Mouse (Mus musculus): ENCODE data around the gene Aim2. TPM values are rescaled to one million over a fixed set of nuclear protein-coding genes. Genes with fewer than 3 reads are reported as not detected.

The Aim2 gene
- polyA plus RNA-seq, 1 experiment from 2014 or later: 4.6 TPM

- no peaks in the 10 kb centered on the region for H3K9me3 ChIP-seq (ENCODE audit: low read length)
- H3K4me3 ChIP-seq (ENCODE audit: low read depth, low read length): peak overlapping the region; percentile 58
- ATAC-seq (peak; percentile 9; the same call in 1 of the 2 replicates), DNase-seq (peak; percentile 35)
- no peaks in the 10 kb centered on the region for H3K36me3 ChIP-seq (replicated peaks; ENCODE audit: insufficient read depth, low read length)
- H3K27ac ChIP-seq (ENCODE audit: low read depth): 0 out of 2 replicates have a peak overlapping the region, but pooled peaks have one; percentile 3
- 0 out of 2 replicates have a peak, but pooled peaks cover 3% of the 10 kb centered on the region for H3K27me3 ChIP-seq (ENCODE audit: insufficient read depth, low read length)
- peaks cover 8% of the 10 kb centered on the region; the same call in 1 of the 2 replicates for H3K4me1 ChIP-seq (ENCODE audit: insufficient read depth)
- no peak for TF ChIP-seq CTCF (IDR thresholded peaks at IDR 0.05; ENCODE audit: low read depth)
- peak; percentile 92 for TF ChIP-seq EP300 (IDR thresholded peaks at IDR 0.05; ENCODE audit: low read depth)
- no peak overlapping the region for H3K9ac ChIP-seq (replicated peaks)
- WGBS (ENCODE audit: insufficient replicate concordance): 9% methylated on average over 4 of the region's 4 CpGs
- peak overlapping the region; percentile 69 for H3K4me2 ChIP-seq (ENCODE audit: low read depth, low read length)
These were observed 21.5 kb upstream of the Aim2 start for GRCm38 (mm10) chr1:173329185-173329584.

- Histone ChIP-seq H3K9ac (replicated peaks) (no peak overlapping the region), H3K4me3 (ENCODE audit: low read depth, low read length) (peak overlapping the region; percentile 58), H3K9me3 (ENCODE audit: low read length) (no peaks in the 10 kb centered on the region), H3K4me2 (ENCODE audit: low read depth, low read length) (peak overlapping the region; percentile 69), H3K27me3 (ENCODE audit: insufficient read depth, low read length) (no peaks in the 10 kb centered on the region), H3K36me3 (replicated peaks; ENCODE audit: insufficient read depth, low read length) (no peaks in the 10 kb centered on the region), H3K4me1 (ENCODE audit: insufficient read depth) (peaks cover 8% of the 10 kb centered on the region), H3K27ac (ENCODE audit: low read depth) (0 out of 2 replicates have a peak overlapping the region, but pooled peaks have one; percentile 3)
- DNase-seq: no peak
- 75% methylated on average over 5 of the region's 5 CpGs for WGBS (ENCODE audit: insufficient replicate concordance)
- no peak for ATAC-seq
- no peak for TF ChIP-seq CTCF (IDR thresholded peaks at IDR 0.05; ENCODE audit: low read depth)
- TF ChIP-seq EP300 (IDR thresholded peaks at IDR 0.05; ENCODE audit: low read depth): no peak
These were observed 20.9 kb upstream of the Aim2 start for GRCm38 (mm10) chr1:173329743-173330142.

GRCm38 (mm10) chr1:173332418-173332817 is 18.3 kb upstream of the Aim2 start:
- no peaks in the 10 kb centered on the region for H3K36me3 ChIP-seq (replicated peaks; ENCODE audit: insufficient read depth, low read length)

GRCm38 (mm10) chr1:173333312-173334253 is 17.1 kb upstream of the Aim2 start, which contains the start of gene Ackr1:
TSS of gene Ackr1 (minus strand) at chr1:173333750.
- H3K27me3 ChIP-seq (ENCODE audit: insufficient read depth, low read length): no peaks in the 10 kb centered on the region
- DNase-seq (peak; percentile 70), ATAC-seq (peak; percentile 94)
- peak; percentile 83 for TF ChIP-seq EP300 (IDR thresholded peaks at IDR 0.05; ENCODE audit: low read depth)
- TF ChIP-seq CTCF (IDR thresholded peaks at IDR 0.05; ENCODE audit: low read depth): no peak
- H3K27ac ChIP-seq (ENCODE audit: low read depth): peak within 1 kb of the TSS; percentile 92
- peak within 1 kb of the TSS; percentile 69 for H3K4me2 ChIP-seq (ENCODE audit: low read depth, low read length)
- H3K9me3 ChIP-seq (ENCODE audit: low read length): no peaks in the 10 kb centered on the region
- H3K4me1 ChIP-seq (ENCODE audit: insufficient read depth): peaks cover 12% of the 10 kb centered on the region; the same call in 1 of the 2 replicates
- peak within 1 kb of the TSS; percentile 58 for H3K9ac ChIP-seq (replicated peaks)
- H3K36me3 ChIP-seq (replicated peaks; ENCODE audit: insufficient read depth, low read length): no peaks in the 10 kb centered on the region
- peak within 1 kb of the TSS; percentile 58 for H3K4me3 ChIP-seq (ENCODE audit: low read depth, low read length)
- WGBS (ENCODE audit: insufficient replicate concordance): 33% methylated on average over 9 of the region's 9 CpGs

More at GRCm38 (mm10) chr1:173332418-173332817, 18.3 kb upstream of the Aim2 start:
- WGBS (ENCODE audit: insufficient replicate concordance): 79% methylated on average over 5 of the region's 5 CpGs
- H3K4me2 ChIP-seq (ENCODE audit: low read depth, low read length): peak overlapping the region; percentile 69
- peaks cover 12% of the 10 kb centered on the region; the same call in 1 of the 2 replicates for H3K4me1 ChIP-seq (ENCODE audit: insufficient read depth)
- peak overlapping the region; percentile 58 for H3K4me3 ChIP-seq (ENCODE audit: low read depth, low read length)
- H3K9ac ChIP-seq (replicated peaks): peak overlapping the region; percentile 58
- no peaks in the 10 kb centered on the region for H3K27me3 ChIP-seq (ENCODE audit: insufficient read depth, low read length)
- DNase-seq (no peak), ATAC-seq (no peak)
- peak overlapping the region; percentile 92 for H3K27ac ChIP-seq (ENCODE audit: low read depth)
- TF ChIP-seq CTCF (IDR thresholded peaks at IDR 0.05; ENCODE audit: low read depth): no peak
- no peak for TF ChIP-seq EP300 (IDR thresholded peaks at IDR 0.05; ENCODE audit: low read depth)
- H3K9me3 ChIP-seq (ENCODE audit: low read length): no peaks in the 10 kb centered on the region

DNA sequence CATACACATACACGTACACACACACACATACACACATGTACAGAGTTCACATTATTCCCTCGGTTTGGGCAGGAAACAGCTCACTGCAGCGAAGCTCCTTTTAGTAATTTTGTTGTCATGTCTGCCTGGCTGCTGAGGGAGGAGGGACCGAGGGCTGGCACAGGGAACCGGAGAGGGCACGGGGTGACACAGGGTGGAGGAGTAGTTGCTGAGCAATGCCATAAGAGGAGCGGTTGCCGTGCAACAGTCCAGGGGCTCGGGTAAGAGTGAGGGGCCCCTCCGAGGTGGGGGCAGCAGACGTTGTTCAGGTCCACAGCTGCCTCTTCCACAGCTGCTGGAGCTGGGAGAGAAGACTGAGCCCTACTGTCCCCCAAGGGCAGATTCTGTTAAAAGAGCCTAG is 14.8 kb upstream of the Aim2 start:
- no peak for ATAC-seq
- Histone ChIP-seq H3K9me3 (ENCODE audit: low read length) (no peaks in the 10 kb centered on the region), H3K36me3 (replicated peaks; ENCODE audit: insufficient read depth, low read length) (no peaks in the 10 kb centered on the region), H3K27ac (ENCODE audit: low read depth) (no peak overlapping the region), H3K27me3 (ENCODE audit: insufficient read depth, low read length) (no peaks in the 10 kb centered on the region), H3K4me2 (ENCODE audit: low read depth, low read length) (0 out of 2 replicates have a peak overlapping the region, but pooled peaks have one; percentile 8), H3K4me3 (ENCODE audit: low read depth, low read length) (no peak overlapping the region), H3K9ac (replicated peaks) (no peak overlapping the region), H3K4me1 (ENCODE audit: insufficient read depth) (peaks cover 12% of the 10 kb centered on the region; the same call in 1 of the 2 replicates)
- TF ChIP-seq EP300 (IDR thresholded peaks at IDR 0.05; ENCODE audit: low read depth): no peak
- TF ChIP-seq CTCF (IDR thresholded peaks at IDR 0.05; ENCODE audit: low read depth): no peak
- DNase-seq: no peak
- 73% methylated on average over 11 of the region's 11 CpGs for WGBS (ENCODE audit: insufficient replicate concordance)

DNA sequence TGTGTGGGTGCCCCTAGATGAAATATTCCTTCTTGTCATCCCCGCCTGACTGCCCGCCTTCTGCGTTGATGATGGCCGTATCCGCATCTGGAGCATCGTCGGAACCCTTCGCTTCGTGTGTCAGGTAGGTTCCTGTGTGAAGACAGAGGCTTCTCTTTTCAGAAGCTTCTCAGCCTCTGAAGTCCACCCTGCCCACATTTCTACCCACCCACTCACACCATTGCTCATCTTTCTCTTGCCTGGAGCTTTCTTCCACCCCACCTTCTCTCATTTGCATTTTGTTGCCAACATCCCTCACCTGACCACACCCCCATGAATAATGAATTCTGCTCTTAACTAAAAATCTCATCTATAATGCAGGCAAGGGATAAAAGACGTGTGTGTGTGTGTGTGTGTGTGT is 13.7 kb upstream of the Aim2 start:
- Histone ChIP-seq H3K36me3 (replicated peaks; ENCODE audit: insufficient read depth, low read length) (no peaks in the 10 kb centered on the region), H3K9ac (replicated peaks) (no peak overlapping the region), H3K9me3 (ENCODE audit: low read length) (no peaks in the 10 kb centered on the region), H3K4me2 (ENCODE audit: low read depth, low read length) (no peak overlapping the region), H3K27ac (ENCODE audit: low read depth) (no peak overlapping the region), H3K27me3 (ENCODE audit: insufficient read depth, low read length) (no peaks in the 10 kb centered on the region), H3K4me1 (ENCODE audit: insufficient read depth) (peaks cover 12% of the 10 kb centered on the region; the same call in 1 of the 2 replicates), H3K4me3 (ENCODE audit: low read depth, low read length) (no peak overlapping the region)
- WGBS (ENCODE audit: insufficient replicate concordance): 90% methylated on average over 10 of the region's 10 CpGs
- no peak for TF ChIP-seq EP300 (IDR thresholded peaks at IDR 0.05; ENCODE audit: low read depth)
- TF ChIP-seq CTCF (IDR thresholded peaks at IDR 0.05; ENCODE audit: low read depth): no peak
- ATAC-seq: no peak
- no peak for DNase-seq

All from liver, postnatal 0 days (tissue).